Mouse (Mus musculus) bone marrow macrophage, adult 2 months (primary cell): ENCODE measurements around the gene Efna1.

Source experiments
- CTCF ChIP-seq: IDR thresholded peaks from 2 replicates; pipeline ENCODE4 v1.5.1; 2012; ENCODE audit warnings: low read depth, mild to moderate bottlenecking, low read length, moderate library complexity
- POLR2A ChIP-seq: IDR thresholded peaks from 2 replicates; pipeline ENCODE4 v1.6.1; 2012; ENCODE audit warnings: mild to moderate bottlenecking, low read depth, low read length, borderline replicate concordance

DNA sequence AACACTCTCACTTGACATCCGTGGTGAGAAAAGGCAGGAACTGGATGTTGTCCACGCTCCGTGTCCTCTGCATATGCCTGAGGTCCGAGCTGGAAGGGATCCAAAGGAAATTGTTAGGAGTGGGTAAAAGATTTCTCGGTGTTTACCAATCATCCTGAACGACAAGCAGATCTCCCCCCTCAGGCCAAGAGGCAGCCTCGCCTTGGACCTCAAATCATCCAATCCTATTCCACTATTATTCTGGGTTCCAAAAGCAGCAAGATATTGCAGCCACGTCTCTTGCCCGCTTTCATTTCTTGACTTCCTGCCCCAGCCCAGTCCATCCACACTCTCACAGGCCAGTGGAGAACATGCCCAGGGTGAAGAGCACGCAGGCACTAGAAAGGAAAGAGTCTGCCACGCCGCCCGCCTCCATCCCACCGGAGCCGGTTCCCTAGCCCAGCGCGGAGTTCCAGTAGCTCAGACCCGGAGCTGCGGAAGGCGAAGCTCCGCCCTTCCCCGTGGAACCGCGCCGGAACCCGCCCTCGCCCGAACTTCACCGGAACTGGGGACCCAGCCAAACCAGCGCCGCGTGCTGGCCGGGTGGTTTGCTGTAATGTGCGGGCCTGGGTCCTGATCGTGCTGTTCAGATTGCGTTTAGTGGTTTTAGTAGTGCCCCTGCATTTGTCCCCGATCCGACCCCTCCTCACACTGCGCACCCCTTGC lies 10.7 kb downstream of the Efna1 start, which contains the start of gene Slc50a1:
- no peak for TF ChIP-seq CTCF
- TF ChIP-seq POLR2A, result no peak
